Mouse (Mus musculus) left cerebral cortex, adult 8-10 months (tissue): ENCODE data around the gene Tmed10. TPM values are rescaled to one million over a fixed set of nuclear protein-coding genes. Genes with fewer than 3 reads are reported as not detected.

Experiments used
- DNase-seq, 2 experiments: peaks; one replicate each; pipeline ENCODE4 v3.0.0; 2022; ENCODE audit warnings: low spot score in 2 of 2
- total RNA-seq, 4 experiments: library from RNA; stranded (reverse); gene quantifications; 2 replicates each; pipeline ENCODE4 v1.2.4; 2022

Gene Tmed10
- total RNA-seq: 100 to 1,000 TPM; 169 to 181 (median 175) TPM

- peak; percentile 83 to 93 for DNase-seq
Measured at GRCm38 (mm10) chr12:85374561-85375272, at the start of gene Tmed10. TSS of gene Tmed10 (minus strand) at chr12:85374847.

- DNase-seq: no peak
Measured at GRCm38 (mm10) chr12:85423236-85423635, 48.6 kb upstream of the Tmed10 start.

DNA sequence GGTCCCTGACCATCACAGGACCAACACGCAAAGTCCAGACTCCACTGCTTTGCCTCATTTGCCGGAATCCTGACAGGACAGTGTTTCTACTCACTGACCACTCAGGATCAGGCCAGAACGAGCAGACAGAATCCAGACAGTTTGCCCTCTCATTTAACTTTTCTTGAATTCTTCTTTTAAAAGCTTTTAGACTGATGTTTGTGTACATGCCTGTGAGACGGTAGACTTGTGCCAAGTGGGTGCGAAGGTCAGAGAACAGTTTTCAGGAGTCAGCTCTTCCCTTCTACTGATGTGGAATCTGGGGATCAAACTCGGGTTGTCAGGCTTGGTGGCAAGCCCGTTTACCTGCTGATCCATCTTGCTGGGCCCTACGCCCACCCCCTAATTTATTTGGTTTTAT lies 47.9 kb upstream of the Tmed10 start:
- DNase-seq: no peak

DNA sequence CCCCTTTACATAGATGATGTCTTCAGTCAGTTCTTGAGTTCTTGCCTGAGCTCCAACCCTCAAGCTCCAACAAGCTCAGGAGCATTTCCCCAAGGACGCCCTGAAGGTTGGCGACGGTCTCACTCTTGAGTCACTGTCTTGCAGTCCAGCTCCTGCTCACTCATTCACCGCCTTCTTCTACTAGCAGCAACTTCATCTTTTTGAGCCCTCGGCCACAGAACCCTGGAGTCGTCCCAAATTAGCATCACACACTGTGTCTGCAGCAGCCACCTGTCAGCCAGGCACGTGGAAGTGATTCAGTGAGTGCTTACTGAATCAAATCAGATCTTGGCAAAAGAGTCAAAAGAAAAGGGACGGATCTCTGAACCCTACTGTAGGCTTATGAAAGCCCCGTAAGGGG lies 46.3 kb upstream of the Tmed10 start:
- no peak for DNase-seq

- DNase-seq: no peak
Measured at GRCm38 (mm10) chr12:85417845-85418244, 43.2 kb upstream of the Tmed10 start.

DNA sequence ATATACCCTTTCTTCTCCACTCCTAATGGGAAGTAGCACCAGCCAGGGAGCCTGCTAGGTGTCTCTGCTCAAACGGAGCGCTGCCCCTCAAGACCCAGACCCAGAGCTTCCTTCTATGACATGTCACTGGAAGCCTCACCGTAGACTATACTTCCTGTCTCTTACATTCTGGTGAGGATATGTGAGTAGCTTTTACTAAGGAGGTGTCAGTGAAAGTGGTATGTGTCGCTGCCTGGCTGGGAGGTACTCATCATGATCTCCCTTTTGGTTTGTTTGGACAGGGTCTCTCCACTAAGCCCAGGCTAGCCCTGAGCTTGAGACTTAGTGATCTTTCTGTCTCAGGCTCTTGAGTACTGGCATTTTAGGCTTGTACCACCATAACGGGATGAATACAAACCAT lies 41.7 kb upstream of the Tmed10 start:
- DNase-seq: no peak

DNA sequence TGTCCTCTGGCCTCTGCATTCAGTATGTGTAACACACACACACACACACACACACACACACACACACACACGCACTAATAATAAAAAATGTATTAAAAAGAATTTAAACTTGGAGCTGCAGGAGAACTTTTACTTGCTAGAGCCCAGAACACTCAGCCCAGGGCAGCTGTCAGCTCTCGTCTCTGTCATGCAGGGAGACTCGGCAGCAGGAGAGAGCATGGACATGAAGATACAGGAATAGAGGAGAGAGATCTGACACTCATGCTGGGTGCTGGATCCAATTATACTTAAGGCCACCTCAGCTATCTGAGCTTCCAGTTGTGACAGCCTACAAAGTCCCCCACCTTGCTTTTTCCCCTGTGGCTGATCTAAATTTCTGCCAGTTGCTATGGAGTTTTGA lies 41.2 kb upstream of the Tmed10 start:
- no peak for DNase-seq

- no peak for DNase-seq
Measured at GRCm38 (mm10) chr12:85411136-85411535, 36.5 kb upstream of the Tmed10 start.

DNA sequence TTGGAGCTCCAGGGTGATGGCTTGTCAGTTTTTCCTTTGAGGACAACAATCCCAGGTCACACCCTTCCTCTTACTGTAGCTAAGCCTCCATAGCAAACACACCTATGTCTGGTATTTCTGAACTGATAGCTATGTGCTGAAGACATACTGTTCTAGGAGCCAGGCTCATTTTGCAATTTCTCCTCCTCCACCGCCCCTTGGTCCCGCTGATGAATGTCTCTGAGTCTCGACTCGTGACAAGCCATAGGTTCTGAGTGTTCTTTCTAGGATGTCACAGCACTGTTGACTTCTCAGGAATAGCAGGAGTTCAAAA lies 23.3 kb upstream of the Tmed10 start:
- DNase-seq: no peak

- no peak for DNase-seq
Measured at GRCm38 (mm10) chr12:85397063-85397959, 22.7 kb upstream of the Tmed10 start.

- no peak for DNase-seq
Measured at GRCm38 (mm10) chr12:85393981-85394380, 19.3 kb upstream of the Tmed10 start.

DNA sequence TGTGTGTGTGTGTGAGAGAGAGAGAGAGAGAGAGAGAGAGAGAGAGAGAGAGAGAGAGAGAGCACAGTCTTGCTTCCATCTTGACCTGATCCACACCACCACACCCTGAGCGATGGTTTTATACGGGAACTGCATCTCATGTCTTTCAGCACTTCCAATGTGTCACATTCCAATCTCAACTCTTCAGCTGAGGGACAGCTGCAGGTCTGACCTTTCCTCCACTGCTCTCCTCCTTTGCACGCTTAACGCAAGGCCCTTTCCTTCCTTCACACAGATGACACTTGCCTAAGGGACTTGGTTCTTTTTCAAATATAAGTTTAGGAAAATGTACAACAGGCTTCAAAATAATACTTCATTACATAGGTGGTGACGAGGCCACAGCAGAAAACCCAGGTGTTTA lies 18.9 kb upstream of the Tmed10 start:
- DNase-seq: no peak

DNA sequence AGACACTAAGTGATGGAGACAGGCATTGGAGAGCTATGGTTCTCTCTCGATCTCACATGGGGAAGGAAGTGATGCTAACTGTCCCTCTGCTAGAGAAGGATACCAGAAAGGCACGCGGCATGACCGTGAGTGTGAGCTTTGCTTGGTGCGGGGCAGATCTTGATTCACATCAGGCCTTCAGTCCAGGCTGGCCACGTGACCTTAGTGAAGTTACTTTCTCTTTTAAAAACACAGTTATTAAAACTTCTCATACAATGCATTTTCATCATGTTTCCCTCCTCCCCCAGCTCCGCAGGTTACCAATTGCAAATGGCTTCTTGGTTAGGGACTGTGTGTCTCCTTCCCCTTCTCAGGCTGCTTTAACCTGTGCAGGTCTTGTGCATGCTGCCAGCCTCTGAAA lies 16.5 kb upstream of the Tmed10 start:
- no peak for DNase-seq

DNA sequence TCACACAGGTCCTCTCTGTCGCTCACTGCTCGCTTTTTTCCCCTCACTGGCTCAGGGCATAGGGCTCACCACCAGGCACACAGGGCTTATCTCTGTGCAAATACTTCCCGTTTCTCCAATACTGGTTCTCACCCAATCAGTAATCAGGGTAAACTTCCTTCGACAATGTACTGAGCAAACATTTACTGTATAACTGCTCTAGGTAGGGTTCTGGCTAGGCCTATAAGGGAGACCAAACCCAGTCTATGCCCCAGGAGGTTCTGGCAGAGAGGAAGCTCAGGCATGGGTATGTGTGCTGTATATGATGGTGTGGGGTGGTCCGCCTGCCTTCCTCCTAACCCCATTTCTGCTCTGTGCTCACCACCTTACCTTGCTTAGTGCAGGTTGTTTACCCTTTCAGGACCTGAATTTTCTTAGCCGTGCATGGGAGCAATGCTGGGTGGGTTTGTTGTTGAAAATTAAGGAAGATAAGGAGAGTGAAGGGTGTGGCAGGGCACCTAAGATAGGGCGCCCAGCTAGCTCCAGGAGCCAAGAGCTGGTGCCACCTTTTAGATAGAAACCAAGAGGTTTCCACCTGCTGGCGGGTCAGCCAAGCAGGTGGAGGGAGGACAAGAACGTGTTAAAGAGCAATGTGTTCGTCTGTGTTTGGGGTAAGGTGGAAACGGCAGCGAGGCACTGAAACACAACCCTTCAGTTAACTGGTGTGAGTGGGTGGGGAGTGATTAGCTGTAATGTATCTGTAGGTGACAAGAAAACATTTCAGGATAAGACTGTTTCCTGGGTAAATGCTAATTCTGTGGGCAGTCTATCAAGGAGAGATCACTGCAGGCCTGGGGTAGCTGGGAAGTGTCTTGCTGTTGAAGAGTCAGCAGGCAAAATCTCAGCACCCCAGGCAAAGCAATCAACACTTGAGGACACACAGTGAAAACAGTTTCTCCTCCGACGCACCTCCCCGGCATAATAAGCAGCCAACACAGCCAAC lies 14.8 kb upstream of the Tmed10 start:
- DNase-seq: no peak

- no peak for DNase-seq
Measured at GRCm38 (mm10) chr12:85385995-85386375, 11.3 kb upstream of the Tmed10 start.

GRCm38 (mm10) chr12:85385329-85385994 lies 10.8 kb upstream of the Tmed10 start:
- no peak for DNase-seq

DNA sequence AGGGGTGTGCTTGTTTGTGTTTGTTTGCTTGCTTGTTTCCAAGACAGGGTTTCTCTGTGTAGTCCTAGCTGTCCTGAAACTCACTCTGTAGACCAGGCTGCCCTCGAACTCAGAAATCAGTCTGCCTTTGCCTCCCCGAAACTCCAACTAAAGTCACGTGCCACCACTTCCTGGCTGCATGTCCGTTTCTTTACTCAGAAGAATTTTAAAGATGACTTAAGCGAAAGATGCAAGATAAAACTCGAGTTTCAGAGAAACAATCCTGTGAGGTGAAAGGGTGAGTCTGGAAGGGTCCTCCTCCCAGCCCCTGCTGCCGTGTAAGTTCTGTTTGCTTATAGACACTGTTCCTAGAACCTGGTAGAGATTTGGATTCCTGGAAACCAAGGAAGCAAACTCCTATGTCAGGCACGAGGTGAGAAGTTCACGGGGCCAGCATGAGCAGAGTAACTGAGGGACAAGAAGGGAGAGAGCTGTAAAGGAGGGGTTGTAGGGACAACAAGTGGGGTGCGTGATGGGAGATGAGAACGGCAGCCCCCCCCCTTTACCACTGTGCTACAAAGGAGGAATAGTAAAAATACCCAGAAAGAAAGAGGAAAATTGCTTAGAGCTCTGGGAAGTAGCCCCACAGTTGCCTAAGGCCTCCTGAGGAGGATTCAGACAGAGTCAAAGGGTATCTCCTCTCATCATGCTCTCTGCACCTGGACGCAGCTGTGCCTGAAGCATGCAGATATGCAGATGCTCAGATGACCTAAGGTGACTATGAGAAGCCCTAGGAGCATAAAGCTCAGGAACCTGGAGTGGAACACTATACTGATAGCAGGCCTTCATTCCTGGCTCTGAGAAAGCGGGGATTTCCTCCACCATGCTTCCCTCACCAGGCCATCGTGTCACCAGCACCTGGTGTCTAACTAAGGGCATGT lies 8.4 kb upstream of the Tmed10 start:
- no peak for DNase-seq

DNA sequence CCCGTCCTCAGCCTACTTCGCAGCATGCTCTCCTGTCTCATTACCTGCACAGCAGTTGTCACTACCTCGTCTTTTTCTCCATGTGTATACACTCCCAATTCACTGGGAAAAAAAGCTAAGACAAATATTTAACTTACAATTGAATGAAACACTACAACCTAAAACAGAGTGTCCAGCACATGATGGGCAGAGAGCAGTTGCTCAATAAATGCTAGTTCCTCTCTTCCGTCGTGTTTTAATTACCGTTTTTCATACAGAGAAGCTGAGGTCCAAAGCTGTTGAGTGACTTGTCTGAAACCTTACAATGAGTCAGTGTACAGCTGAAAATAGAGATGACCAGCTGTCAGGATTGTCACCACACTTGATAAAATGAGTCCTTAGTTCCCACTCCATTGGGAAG lies 6.9 kb upstream of the Tmed10 start:
- no peak for DNase-seq

DNA sequence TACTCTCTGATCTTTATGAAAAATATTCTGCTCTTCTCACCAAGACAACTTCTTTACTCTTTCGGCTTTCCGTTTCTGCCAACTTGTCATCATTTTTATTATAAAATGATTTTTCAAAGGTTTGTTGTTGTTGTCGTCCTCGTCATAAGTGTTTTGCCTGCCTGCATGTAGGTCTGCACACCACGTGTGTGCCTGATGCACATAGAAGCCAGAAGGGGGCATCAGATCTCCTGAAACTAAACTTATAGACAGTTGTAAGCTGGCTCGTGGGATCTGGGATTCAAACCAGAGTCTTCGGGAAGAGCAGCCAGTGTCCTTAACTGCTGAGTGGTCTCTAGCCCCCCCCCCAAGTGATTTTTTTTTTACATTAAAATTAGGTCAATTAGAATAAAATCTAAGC lies 6.3 kb upstream of the Tmed10 start:
- DNase-seq: no peak

- DNase-seq: no peak
Measured at GRCm38 (mm10) chr12:85380308-85380707, 5.7 kb upstream of the Tmed10 start.
